Mouse (Mus musculus): ENCODE results near the gene C1d. TPM values are rescaled to one million over a fixed set of nuclear protein-coding genes. Genes with fewer than 3 reads are reported as not detected.

C1d gene
- polyA plus RNA-seq (2012; rRNA removed), result 11.8 and 12.4 TPM in 2 replicates

DNA sequence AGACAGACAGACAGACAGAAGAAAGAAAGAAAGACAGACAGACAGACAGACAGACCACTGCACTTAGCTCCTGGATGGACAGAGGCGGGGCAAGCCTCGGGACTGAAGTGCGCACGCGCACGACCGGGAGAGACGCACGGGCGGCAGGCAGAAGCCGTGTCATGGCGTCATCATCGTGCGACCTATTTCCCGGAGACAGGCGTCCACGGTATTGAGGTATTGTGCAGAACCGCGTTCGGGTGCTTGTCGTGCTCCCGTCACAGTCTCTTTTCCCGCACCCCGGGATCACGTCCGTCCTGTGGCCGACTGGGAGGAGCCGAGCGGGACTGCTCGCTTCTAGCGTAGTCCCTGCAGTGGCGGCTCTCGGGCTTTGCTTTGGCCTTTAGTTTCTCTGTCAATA is at the start of gene C1d:
TSS of gene C1d (plus strand) at position 137 of the 400 bp plus-strand sequence.
- TF ChIP-seq CTCF (IDR thresholded peaks at IDR 0.05; ENCODE audit: control insufficient read depth, insufficient read depth, insufficient replicate concordance, low read depth, low read length) (0 out of 2 replicates have a peak, but pooled peaks have one; percentile 2), POLR2A (IDR thresholded peaks at IDR 0.05; ENCODE audit: control insufficient read depth, low read depth, low read length) (peak; percentile 84)
- peak within 1 kb of the TSS; percentile 93 for H3K27ac ChIP-seq (ENCODE audit: control insufficient read depth, insufficient read depth, low read depth, low read length)
- peaks cover 7% of the 10 kb centered on the region for H3K4me1 ChIP-seq (ENCODE audit: control insufficient read depth, insufficient read depth, low read length)
- H3K4me3 ChIP-seq (ENCODE audit: control insufficient read depth, low read depth, low read length), result peak within 1 kb of the TSS; percentile 97
- H3K36me3 ChIP-seq (ENCODE audit: control insufficient read depth, insufficient read depth, low read length), result no peaks in the 10 kb centered on the region
- no peaks in the 10 kb centered on the region for H3K27me3 ChIP-seq (ENCODE audit: control insufficient read depth, insufficient read depth, low read length)

DNA sequence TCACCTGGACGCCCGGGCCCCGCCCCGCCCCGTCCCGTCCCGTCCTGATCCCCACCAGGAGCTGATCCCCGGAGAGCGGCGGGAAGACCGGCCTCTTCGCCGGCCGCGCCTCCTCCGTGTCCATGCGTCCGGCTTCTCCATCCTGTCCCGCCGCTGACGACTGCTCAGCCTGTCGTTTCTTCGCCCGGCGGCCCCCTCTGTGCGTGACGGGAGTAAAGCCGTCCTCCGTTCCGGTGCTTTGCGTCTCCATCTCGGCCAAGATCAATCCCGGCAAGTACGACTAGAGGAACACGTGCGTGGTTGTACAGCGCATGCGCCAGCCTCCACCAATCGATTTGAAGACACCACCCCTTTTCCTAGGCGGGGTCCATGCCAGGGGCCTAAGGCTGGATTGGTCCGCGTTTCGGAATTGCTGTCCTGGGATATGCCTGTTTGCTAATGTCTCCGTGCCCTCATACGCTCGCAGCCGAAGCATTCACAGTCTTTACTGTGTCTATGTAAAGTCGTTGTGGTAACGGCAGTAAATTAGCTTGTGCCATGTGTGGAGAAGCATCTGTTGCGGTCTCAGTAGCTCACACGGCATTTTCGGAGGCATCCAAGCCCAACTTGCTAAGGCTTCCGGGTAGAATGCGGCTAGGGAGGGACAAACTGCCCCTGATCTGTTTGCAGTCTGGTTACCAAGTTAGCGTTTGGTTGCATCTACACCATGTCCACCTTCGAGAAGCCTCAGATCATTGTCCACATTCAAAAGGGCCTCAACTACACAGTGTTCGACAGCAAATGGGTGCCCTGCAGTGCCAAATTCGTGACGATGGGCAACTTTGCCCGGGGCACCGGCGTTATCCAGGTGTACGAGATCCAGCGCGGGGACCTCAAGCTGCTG is 45.9 kb upstream of the C1d start, which contains the start of gene Pno1:
TSS of gene Pno1 (minus strand) at position 311 of the 883 bp plus-strand sequence.
- no peaks in the 10 kb centered on the region; the same call in 1 of the 2 replicates for H3K36me3 ChIP-seq (ENCODE audit: control insufficient read depth, insufficient read depth, low read length)
- peak within 1 kb of the TSS; percentile 93 for H3K27ac ChIP-seq (ENCODE audit: control insufficient read depth, insufficient read depth, low read depth, low read length)
- no peaks in the 10 kb centered on the region for H3K4me1 ChIP-seq (ENCODE audit: control insufficient read depth, insufficient read depth, low read length)
- no peak for TF ChIP-seq CTCF (IDR thresholded peaks at IDR 0.05; ENCODE audit: control insufficient read depth, insufficient read depth, insufficient replicate concordance, low read depth, low read length)
- peak; percentile 61 for TF ChIP-seq POLR2A (IDR thresholded peaks at IDR 0.05; ENCODE audit: control insufficient read depth, low read depth, low read length)
- peak within 1 kb of the TSS; percentile 98 for H3K4me3 ChIP-seq (ENCODE audit: control insufficient read depth, low read depth, low read length)
- no peaks in the 10 kb centered on the region for H3K27me3 ChIP-seq (ENCODE audit: control insufficient read depth, insufficient read depth, low read length)

DNA sequence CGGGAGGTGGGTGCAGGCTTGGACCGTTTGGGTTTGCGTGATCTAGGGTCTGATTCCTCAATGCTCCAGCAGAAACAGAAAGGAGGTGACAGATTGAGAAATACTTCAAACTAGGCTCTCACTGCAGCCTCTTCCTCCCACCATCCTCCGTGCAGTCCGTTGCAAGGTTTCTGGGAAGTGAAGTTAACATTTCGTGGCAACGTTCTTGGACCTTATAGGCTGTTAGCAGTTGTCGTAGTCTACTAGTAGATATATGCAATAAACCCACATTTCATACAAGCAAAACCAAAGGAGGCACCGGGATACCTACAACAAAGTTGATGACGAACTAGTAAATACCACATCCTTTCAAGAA is 45.3 kb upstream of the C1d start:
- Histone ChIP-seq H3K27ac (ENCODE audit: control insufficient read depth, insufficient read depth, low read depth, low read length) (peak overlapping the region; percentile 93), H3K4me1 (ENCODE audit: control insufficient read depth, insufficient read depth, low read length) (no peaks in the 10 kb centered on the region), H3K4me3 (ENCODE audit: control insufficient read depth, low read depth, low read length) (peak overlapping the region; percentile 98), H3K27me3 (ENCODE audit: control insufficient read depth, insufficient read depth, low read length) (no peaks in the 10 kb centered on the region), H3K36me3 (ENCODE audit: control insufficient read depth, insufficient read depth, low read length) (no peaks in the 10 kb centered on the region; the same call in 1 of the 2 replicates)
- TF ChIP-seq POLR2A (IDR thresholded peaks at IDR 0.05; ENCODE audit: control insufficient read depth, low read depth, low read length), result no peak
- no peak for TF ChIP-seq CTCF (IDR thresholded peaks at IDR 0.05; ENCODE audit: control insufficient read depth, insufficient read depth, insufficient replicate concordance, low read depth, low read length)

DNA sequence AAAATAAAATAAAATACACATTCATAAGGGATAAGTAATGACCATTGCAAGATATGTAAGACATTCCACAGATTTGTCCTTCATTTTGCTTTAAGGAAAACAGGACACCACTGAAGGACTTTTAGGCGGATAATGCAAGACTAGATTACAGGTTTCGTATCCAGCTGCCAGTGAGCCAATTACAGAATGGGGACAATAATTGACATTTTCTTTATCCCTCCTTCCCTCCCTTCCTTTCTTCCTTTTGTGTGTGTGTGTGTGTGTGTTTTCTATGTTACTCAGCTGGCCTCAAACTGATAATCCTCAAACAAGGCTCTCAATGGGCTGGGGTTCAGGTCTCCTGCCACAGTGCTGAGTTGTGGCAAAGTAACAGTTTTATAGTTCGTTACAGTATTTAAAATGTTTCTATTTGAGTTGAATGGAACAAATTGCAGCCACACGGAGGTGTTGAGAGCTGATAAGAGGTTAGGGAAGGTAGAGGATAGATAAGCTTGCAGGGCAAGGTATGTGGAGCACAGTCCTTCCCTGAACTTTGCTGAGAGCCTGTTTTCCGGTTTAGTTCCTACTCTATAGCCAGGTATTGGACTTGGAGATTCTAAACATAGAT is 44.4 kb upstream of the C1d start:
- no peak overlapping the region for H3K27ac ChIP-seq (ENCODE audit: control insufficient read depth, insufficient read depth, low read depth, low read length)
- no peak overlapping the region; the same call in 1 of the 2 replicates for H3K4me3 ChIP-seq (ENCODE audit: control insufficient read depth, low read depth, low read length)
- H3K27me3 ChIP-seq (ENCODE audit: control insufficient read depth, insufficient read depth, low read length), result no peaks in the 10 kb centered on the region
- no peaks in the 10 kb centered on the region for H3K4me1 ChIP-seq (ENCODE audit: control insufficient read depth, insufficient read depth, low read length)
- H3K36me3 ChIP-seq (ENCODE audit: control insufficient read depth, insufficient read depth, low read length), result no peaks in the 10 kb centered on the region; the same call in 1 of the 2 replicates
- TF ChIP-seq POLR2A (IDR thresholded peaks at IDR 0.05; ENCODE audit: control insufficient read depth, low read depth, low read length) (no peak), CTCF (IDR thresholded peaks at IDR 0.05; ENCODE audit: control insufficient read depth, insufficient read depth, insufficient replicate concordance, low read depth, low read length) (no peak)

DNA sequence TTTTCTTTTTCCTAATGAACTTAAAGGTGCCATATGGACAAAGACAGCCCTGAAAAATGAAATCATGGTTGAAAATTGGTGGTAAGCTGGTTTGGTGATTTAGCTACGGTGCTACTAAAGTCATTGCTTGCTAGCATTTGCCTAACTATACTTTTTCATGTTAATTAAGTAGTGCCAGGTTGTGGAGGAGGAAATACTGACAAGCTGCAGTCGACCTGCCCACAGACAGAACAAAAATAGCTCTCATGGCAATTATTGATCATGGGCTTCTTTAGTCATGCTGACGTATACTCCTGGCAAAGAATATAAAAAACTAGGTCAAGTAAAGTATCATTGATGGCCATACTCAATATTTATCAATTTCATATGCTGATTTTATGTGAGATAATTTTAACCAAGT is 41.9 kb upstream of the C1d start:
- H3K27me3 ChIP-seq (ENCODE audit: control insufficient read depth, insufficient read depth, low read length), result no peaks in the 10 kb centered on the region
- no peak for TF ChIP-seq CTCF (IDR thresholded peaks at IDR 0.05; ENCODE audit: control insufficient read depth, insufficient read depth, insufficient replicate concordance, low read depth, low read length)
- no peak for TF ChIP-seq POLR2A (IDR thresholded peaks at IDR 0.05; ENCODE audit: control insufficient read depth, low read depth, low read length)
- no peaks in the 10 kb centered on the region for H3K36me3 ChIP-seq (ENCODE audit: control insufficient read depth, insufficient read depth, low read length)
- H3K27ac ChIP-seq (ENCODE audit: control insufficient read depth, insufficient read depth, low read depth, low read length), result no peak overlapping the region
- H3K4me1 ChIP-seq (ENCODE audit: control insufficient read depth, insufficient read depth, low read length), result no peaks in the 10 kb centered on the region
- no peak overlapping the region for H3K4me3 ChIP-seq (ENCODE audit: control insufficient read depth, low read depth, low read length)

DNA sequence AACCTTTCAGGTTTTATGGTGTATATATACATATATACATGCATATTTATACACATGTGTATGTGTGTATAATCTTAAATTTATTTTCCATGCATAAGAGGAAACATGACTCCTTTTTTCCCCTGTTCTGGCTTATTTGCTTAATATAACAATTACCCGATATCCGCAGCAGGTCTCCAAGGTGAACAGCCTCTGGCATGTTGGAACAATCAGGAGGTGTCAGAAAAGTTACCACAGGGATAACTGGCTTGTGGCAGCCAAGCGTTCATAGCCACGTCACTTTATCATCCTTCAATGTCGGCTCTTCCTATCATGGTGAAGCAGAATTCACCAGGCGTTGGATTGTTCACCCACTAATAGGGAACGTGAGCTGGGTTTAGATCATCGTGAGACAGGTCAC is 36.3 kb upstream of the C1d start:
- no peaks in the 10 kb centered on the region for H3K36me3 ChIP-seq (ENCODE audit: control insufficient read depth, insufficient read depth, low read length)
- TF ChIP-seq POLR2A (IDR thresholded peaks at IDR 0.05; ENCODE audit: control insufficient read depth, low read depth, low read length) (no peak), CTCF (IDR thresholded peaks at IDR 0.05; ENCODE audit: control insufficient read depth, insufficient read depth, insufficient replicate concordance, low read depth, low read length) (no peak)
- H3K27me3 ChIP-seq (ENCODE audit: control insufficient read depth, insufficient read depth, low read length), result no peaks in the 10 kb centered on the region
- H3K27ac ChIP-seq (ENCODE audit: control insufficient read depth, insufficient read depth, low read depth, low read length), result no peak overlapping the region
- no peak overlapping the region for H3K4me3 ChIP-seq (ENCODE audit: control insufficient read depth, low read depth, low read length)
- no peaks in the 10 kb centered on the region for H3K4me1 ChIP-seq (ENCODE audit: control insufficient read depth, insufficient read depth, low read length)

DNA sequence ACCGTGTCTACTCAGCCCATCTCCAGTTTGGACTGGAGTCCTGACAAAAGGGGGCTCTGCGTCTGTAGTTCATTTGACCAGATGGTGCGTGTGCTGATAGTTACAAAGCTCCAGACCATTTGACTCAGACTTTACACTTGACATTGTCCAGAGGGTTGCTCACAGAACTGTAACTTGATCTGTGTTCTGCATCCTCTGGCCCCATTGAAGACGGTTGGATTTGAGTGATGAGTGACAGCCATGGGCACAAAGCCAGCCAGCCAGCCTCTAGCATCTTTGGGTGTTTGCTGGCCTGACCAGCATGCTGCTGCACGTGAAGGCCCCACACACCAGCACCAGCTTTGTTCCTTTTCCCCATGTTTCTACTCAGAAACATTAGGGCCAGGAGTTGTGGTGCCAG is 24.6 kb upstream of the C1d start:
- Histone ChIP-seq H3K27ac (ENCODE audit: control insufficient read depth, insufficient read depth, low read depth, low read length) (no peak overlapping the region), H3K36me3 (ENCODE audit: control insufficient read depth, insufficient read depth, low read length) (no peaks in the 10 kb centered on the region; the same call in 1 of the 2 replicates), H3K27me3 (ENCODE audit: control insufficient read depth, insufficient read depth, low read length) (no peaks in the 10 kb centered on the region), H3K4me1 (ENCODE audit: control insufficient read depth, insufficient read depth, low read length) (no peaks in the 10 kb centered on the region), H3K4me3 (ENCODE audit: control insufficient read depth, low read depth, low read length) (no peak overlapping the region)
- TF ChIP-seq POLR2A (IDR thresholded peaks at IDR 0.05; ENCODE audit: control insufficient read depth, low read depth, low read length) (no peak), CTCF (IDR thresholded peaks at IDR 0.05; ENCODE audit: control insufficient read depth, insufficient read depth, insufficient replicate concordance, low read depth, low read length) (no peak)
